Mouse (Mus musculus): ENCODE data around the gene Slamf8. TPM values are rescaled to one million over a fixed set of nuclear protein-coding genes. Genes with fewer than 3 reads are reported as not detected.

Slamf8 gene
- polyA plus RNA-seq, 1 experiment from 2014 or later: not detected

DNA sequence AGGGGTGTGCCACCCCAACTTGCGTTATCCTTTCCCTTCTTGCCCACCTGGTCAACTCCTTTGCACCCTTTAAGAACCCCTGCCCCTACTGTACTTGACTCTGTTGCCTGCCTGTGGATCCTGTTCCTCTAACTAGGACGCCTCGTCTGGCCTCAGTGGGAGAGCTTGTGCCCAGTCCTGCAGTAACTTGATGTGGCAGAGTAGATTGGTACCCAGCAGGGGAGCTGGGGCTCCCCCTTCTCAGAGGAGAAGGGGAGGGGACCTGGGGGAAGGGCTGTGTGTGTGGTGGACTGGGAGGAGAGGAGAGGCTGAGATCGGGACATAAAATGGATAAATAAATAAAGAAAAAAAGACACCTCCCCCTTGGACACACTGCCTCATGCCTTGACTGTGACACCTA, 5.3 kb downstream of the Slamf8 start:
- WGBS: 46% methylated on average over 4 of the region's 4 CpGs
- Histone ChIP-seq H3K36me3 (replicated peaks) (no peaks in the 10 kb centered on the region), H3K4me3 (no peak overlapping the region), H3K9me3 (no peaks in the 10 kb centered on the region), H3K27me3 (ENCODE audit: poor library complexity, severe bottlenecking) (peaks cover 59% of the 10 kb centered on the region), H3K4me1 (peaks cover 22% of the 10 kb centered on the region), H3K27ac (no peak overlapping the region)
- no peak for DNase-seq (ENCODE audit: extremely low spot score, low spot score)

DNA sequence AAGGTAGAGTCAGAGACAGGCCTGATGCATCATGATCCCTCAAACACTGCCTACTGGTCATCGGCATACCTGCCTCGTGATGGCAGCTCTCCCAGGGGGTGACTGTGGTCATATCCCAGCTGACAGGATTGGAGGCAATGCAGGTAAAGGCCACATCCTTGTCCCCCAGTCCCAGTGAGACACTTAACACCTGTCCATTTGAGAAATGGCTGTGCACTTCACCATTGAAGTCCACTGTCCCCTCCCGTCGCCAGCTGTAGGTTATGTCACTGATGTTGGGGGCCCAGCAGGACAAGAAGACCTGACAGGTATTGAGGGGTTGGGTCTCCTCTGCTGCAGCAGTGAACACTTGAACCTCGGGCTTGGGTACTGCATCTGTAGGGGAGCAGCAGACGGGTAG, 6.1 kb downstream of the Slamf8 start:
- no peak for DNase-seq (ENCODE audit: extremely low spot score, low spot score)
- Histone ChIP-seq H3K27ac (no peak overlapping the region), H3K4me1 (peaks cover 22% of the 10 kb centered on the region), H3K4me3 (no peak overlapping the region), H3K9me3 (no peaks in the 10 kb centered on the region), H3K36me3 (replicated peaks) (no peaks in the 10 kb centered on the region), H3K27me3 (ENCODE audit: poor library complexity, severe bottlenecking) (peaks cover 52% of the 10 kb centered on the region)
- 80% methylated on average over 6 of the region's 6 CpGs for WGBS

DNA sequence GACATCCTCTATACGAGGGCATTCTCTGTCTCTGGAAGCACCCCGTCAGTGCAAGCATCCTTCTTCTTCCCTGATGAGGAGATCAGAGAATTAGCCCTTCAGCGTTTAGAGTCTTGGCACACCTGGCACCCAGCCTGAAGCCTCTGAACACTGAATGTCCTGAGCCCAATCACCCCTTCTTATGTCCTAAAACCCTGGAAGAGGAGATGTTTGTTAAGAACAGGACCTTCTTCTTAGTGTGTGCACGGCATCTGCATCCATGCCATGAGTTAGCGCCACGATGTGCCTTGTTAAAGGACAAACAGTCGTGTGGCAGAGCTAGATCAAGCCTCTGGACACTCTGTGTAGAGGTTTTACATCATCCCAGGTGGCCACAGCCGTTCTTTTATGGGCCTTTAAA, 7.9 kb downstream of the Slamf8 start:
- no peak overlapping the region for H3K27ac ChIP-seq
- 88% methylated on average over 8 of the region's 8 CpGs for WGBS
- H3K4me3 ChIP-seq: no peak overlapping the region
- H3K36me3 ChIP-seq (replicated peaks): no peaks in the 10 kb centered on the region
- H3K4me1 ChIP-seq: peaks cover 22% of the 10 kb centered on the region
- no peaks in the 10 kb centered on the region for H3K9me3 ChIP-seq
- H3K27me3 ChIP-seq (ENCODE audit: poor library complexity, severe bottlenecking): peaks cover 38% of the 10 kb centered on the region
- DNase-seq (ENCODE audit: extremely low spot score, low spot score): no peak

DNA sequence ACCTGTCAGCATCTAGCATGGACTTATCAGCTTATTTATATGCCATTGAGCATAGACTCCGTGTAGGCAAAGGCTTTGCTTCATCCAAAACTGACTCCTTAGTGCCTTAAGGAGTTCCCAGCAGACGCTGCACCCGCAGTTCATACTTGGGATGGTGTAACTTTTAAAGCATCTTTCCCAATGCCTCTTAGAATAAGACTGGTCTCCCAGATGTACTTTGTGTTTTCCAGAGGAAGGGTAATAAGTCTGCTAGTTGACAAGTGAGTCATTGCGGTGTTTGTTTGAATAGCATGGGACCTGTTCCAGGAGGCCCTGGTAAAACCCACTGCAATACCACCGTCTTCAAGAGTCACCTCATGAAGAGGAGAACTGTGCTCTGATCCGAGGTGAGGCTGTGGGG, 10.3 kb downstream of the Slamf8 start:
- 86% methylated on average over 6 of the region's 6 CpGs for whole genome bisulfite sequencing
- Histone ChIP-seq H3K27ac (no peak overlapping the region), H3K4me3 (no peak overlapping the region), H3K36me3 (replicated peaks) (no peaks in the 10 kb centered on the region), H3K9me3 (no peaks in the 10 kb centered on the region), H3K4me1 (peaks cover 3% of the 10 kb centered on the region; the same call in 1 of the 2 replicates), H3K27me3 (ENCODE audit: poor library complexity, severe bottlenecking) (peaks cover 15% of the 10 kb centered on the region)
- DNase-seq (ENCODE audit: extremely low spot score, low spot score): no peak

DNA sequence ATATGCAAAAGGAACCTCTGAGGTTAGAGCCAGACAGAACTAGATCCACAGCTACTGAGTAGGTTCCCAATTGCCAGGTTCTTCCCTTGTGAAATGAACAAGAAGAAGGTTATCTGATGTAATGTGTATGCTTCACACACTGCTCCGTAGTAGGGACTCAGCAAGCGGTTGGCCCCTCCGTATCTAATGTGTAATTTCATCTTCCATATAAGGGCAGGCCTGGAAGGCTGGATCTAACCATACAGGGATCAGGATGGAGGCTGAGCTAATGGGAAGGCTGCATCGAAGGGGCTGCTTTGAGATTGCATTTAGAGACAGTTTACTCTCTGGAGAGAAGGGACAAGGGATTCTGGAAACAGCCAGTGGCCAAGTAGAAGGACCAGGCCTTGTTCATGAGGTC, 22.6 kb downstream of the Slamf8 start:
- 84% methylated on average over 4 of the region's 4 CpGs for WGBS
- DNase-seq (ENCODE audit: extremely low spot score, low spot score): no peak
- no peaks in the 10 kb centered on the region for H3K36me3 ChIP-seq (replicated peaks)
- H3K27ac ChIP-seq: no peak overlapping the region
- peaks cover 15% of the 10 kb centered on the region for H3K4me1 ChIP-seq
- H3K9me3 ChIP-seq: no peaks in the 10 kb centered on the region
- peaks cover 33% of the 10 kb centered on the region for H3K27me3 ChIP-seq (ENCODE audit: poor library complexity, severe bottlenecking)
- no peak overlapping the region for H3K4me3 ChIP-seq

DNA sequence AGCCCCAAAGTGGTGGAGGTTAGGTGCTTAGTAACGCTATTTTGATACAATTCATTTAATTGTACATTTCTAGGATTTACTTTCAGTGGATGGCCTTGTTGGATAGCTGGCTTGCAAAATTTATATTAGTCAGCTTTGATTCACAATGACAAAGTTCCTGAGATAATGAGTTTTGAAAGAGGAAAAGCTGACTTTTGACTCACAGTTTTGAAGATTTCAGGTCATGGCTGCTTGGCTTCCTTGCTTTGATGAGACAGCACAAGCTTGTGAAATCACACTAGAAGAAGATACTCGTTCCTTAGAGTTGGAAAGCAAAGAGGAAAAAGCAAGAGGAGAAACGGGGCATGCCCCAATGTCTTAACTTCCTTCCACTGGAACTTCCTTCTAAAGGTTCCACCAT, 24.2 kb downstream of the Slamf8 start:
- peaks cover 43% of the 10 kb centered on the region for H3K27me3 ChIP-seq (ENCODE audit: poor library complexity, severe bottlenecking)
- WGBS: 70% methylated on average over 3 of the region's 3 CpGs
- peaks cover 31% of the 10 kb centered on the region for H3K4me1 ChIP-seq
- DNase-seq (ENCODE audit: extremely low spot score, low spot score): no peak
- no peaks in the 10 kb centered on the region for H3K9me3 ChIP-seq
- H3K4me3 ChIP-seq: no peak overlapping the region
- no peak overlapping the region for H3K27ac ChIP-seq
- no peaks in the 10 kb centered on the region for H3K36me3 ChIP-seq (replicated peaks)

DNA sequence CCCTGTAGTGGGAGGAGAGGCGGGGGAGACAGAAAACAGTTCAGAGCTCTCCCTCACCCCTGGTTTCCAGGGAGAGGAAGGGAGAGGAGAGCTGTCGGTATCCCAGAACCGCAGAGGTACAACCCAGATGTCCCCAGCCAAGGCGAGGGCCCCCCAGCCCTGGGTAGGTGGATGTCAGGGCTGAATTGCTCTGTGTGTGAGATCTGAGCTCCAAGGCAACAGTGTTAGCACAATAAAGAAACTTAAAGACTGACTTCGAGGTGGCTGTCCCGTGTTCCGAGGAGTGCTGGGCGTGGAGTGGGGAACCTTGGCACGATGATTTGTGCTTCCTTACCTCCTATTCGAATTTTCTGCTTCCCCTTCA, 26.9 kb downstream of the Slamf8 start:
- DNase-seq (ENCODE audit: extremely low spot score, low spot score): no peak
- H3K9me3 ChIP-seq: no peaks in the 10 kb centered on the region
- 3% methylated on average over 10 of the region's 10 CpGs for WGBS
- H3K27me3 ChIP-seq (ENCODE audit: poor library complexity, severe bottlenecking): peaks cover 70% of the 10 kb centered on the region
- peak overlapping the region; percentile 83 for H3K27ac ChIP-seq
- H3K4me3 ChIP-seq: peak overlapping the region; percentile 66
- H3K4me1 ChIP-seq: peaks cover 29% of the 10 kb centered on the region
- H3K36me3 ChIP-seq (replicated peaks): no peaks in the 10 kb centered on the region

DNA sequence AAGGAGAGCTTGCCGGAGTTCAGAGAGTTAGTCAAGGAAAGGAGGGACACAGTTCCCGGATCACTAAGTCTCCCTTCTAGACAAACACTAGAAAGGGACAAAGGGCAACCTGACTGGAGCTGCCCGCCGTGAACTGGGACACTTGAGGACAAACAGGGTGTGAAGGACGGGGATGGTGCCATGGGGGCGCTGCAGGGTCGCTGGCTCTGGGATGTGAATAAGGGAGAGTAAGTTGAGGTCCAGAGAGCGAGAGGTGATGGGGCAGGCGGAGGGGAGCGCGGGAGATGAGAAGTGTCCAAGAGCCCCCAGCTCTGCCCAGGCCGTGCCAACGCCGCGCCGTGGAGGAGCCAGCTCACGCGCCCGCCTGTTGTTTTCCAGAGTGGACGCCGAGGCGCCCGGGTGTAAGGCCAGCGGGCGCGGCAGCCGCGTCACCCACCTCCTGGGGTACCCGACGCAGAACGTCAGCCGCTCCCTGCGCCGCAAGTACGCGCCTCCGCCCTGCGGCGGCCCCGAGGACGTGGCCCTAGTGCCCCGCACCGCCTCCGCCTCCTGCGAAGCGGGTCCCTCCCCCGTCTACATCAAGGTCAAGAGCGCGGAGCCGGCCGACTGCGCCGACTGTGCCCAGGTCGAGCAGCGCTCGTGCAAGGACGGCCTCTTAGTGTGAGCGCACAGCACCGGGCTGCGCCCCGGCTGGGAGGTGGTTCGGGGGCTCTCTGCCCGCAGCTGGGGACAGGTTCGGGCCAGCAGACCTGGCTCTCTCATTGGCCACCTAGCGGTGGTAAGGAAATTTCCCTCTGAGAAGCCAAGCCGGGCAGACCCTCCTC, 27.5 kb downstream of the Slamf8 start:
- peak; percentile 83 for DNase-seq (ENCODE audit: extremely low spot score, low spot score)
- H3K4me1 ChIP-seq: peaks cover 25% of the 10 kb centered on the region
- H3K9me3 ChIP-seq: no peaks in the 10 kb centered on the region
- peak overlapping the region; percentile 83 for H3K27ac ChIP-seq
- H3K27me3 ChIP-seq (ENCODE audit: poor library complexity, severe bottlenecking): peaks cover 75% of the 10 kb centered on the region
- peak overlapping the region; percentile 66 for H3K4me3 ChIP-seq
- no peaks in the 10 kb centered on the region for H3K36me3 ChIP-seq (replicated peaks)
- WGBS: under 1% methylated on average over 66 of the region's 66 CpGs

DNA sequence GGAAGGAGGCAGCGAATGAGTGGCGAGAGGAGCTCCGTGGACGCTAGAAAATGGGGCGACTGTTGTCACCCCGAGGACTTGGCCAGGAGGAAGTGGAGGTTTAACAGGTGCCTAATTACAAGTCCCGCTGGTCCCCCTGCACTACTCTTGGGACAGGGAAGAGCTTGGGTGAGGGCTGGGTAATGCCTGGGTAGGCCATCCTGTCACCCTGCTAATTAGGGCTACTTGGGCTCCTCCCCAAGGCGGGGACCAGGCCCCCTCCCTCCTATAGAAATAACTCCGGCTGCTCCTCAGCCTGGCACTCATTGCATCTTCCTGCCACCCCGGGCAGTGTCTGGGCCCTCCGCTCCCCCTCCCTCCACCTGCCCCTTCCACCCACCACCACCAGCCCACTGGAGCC, 34.7 kb downstream of the Slamf8 start, which contains the start of gene Vsig8:
TSS of gene Vsig8 (plus strand) at position 301 of the 400 bp plus-strand sequence.
- WGBS: 82% methylated on average over 11 of the region's 11 CpGs
- no peak within 1 kb of the TSS for H3K27ac ChIP-seq
- H3K4me3 ChIP-seq: no peak within 1 kb of the TSS
- H3K27me3 ChIP-seq (ENCODE audit: poor library complexity, severe bottlenecking): peaks cover 55% of the 10 kb centered on the region
- H3K4me1 ChIP-seq: peaks cover 32% of the 10 kb centered on the region
- no peak for DNase-seq (ENCODE audit: extremely low spot score, low spot score)
- H3K36me3 ChIP-seq (replicated peaks): no peaks in the 10 kb centered on the region
- no peaks in the 10 kb centered on the region for H3K9me3 ChIP-seq

DNA sequence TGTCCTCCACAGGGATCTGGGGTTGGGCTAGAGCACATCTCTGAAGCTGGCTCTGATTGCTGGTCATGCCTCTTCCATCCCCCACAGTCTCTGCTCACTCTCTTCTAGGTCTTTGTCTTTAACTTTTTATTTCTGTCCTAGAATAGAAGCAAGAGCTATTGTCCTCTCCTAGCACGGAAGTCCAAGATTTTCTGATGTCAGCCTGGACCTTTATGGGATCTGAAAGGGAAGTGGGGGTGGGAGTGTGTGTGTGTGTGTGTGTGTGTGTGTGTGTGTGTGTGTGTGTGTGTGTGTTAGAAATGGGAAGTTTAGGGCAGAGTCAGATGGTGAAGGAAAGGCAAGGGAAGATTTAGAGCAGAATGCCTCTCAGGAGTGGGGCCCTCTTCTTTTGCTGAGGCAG, 37.7 kb downstream of the Slamf8 start:
- 0 out of 2 replicates have a peak overlapping the region, but pooled peaks have one; percentile 51 for H3K27ac ChIP-seq
- H3K27me3 ChIP-seq (ENCODE audit: poor library complexity, severe bottlenecking): peaks cover 29% of the 10 kb centered on the region
- H3K36me3 ChIP-seq (replicated peaks): no peaks in the 10 kb centered on the region
- no peak for DNase-seq (ENCODE audit: extremely low spot score, low spot score)
- no peaks in the 10 kb centered on the region for H3K9me3 ChIP-seq
- WGBS: 74% methylated on average over 1 of the region's 1 CpGs
- H3K4me1 ChIP-seq: peaks cover 58% of the 10 kb centered on the region
- H3K4me3 ChIP-seq: no peak overlapping the region

DNA sequence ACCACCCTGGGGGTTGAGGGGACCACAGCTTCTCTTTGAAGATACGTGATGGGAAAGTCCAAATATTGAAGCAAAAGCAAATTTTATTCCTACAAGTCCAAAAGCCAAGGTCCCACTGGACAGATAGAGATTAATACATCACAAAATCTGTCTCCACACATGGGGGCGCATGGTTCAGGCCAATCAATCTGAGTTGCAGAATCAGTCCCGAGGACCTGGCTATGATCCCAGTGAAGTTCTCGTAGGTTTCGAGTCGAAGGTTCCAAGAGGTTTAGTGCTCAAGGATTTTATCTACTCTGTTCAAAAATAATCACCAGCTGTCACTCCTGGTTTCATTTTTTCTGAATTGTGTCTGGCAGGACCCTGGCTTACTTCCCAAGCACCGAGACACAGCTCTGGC, 39.4 kb downstream of the Slamf8 start:
- Histone ChIP-seq H3K27me3 (ENCODE audit: poor library complexity, severe bottlenecking) (peaks cover 20% of the 10 kb centered on the region), H3K9me3 (no peaks in the 10 kb centered on the region), H3K4me1 (peaks cover 58% of the 10 kb centered on the region), H3K27ac (peak overlapping the region; percentile 71), H3K4me3 (peak overlapping the region; percentile 48), H3K36me3 (replicated peaks) (no peaks in the 10 kb centered on the region)
- no peak for DNase-seq (ENCODE audit: extremely low spot score, low spot score)
- WGBS: 60% methylated on average over 7 of the region's 7 CpGs

DNA sequence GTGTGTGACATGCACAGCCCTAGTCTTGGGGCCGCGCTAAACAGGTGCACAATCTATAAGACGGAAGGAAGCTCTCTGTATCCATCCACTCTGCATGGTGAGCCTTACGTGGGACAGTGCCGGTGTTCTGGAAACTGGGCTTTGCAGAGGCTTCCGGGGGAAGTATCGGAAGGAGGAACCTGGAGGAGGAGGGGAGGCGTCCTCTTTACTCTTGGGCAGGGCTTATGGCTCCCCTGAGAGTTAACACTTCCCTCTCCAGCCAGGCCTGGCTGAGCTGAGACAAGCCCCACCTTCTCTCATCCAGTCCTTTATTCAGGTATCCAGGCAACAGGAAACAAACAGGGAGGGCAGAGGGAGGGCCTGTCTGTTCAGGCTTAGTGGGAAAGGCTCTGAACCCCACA, 39.8 kb downstream of the Slamf8 start:
- H3K27me3 ChIP-seq (ENCODE audit: poor library complexity, severe bottlenecking): peaks cover 15% of the 10 kb centered on the region
- peak overlapping the region; percentile 71 for H3K27ac ChIP-seq
- peak overlapping the region; percentile 48 for H3K4me3 ChIP-seq
- H3K9me3 ChIP-seq: no peaks in the 10 kb centered on the region
- H3K36me3 ChIP-seq (replicated peaks): no peaks in the 10 kb centered on the region
- H3K4me1 ChIP-seq: peaks cover 55% of the 10 kb centered on the region
- DNase-seq (ENCODE audit: extremely low spot score, low spot score): peak; percentile 75
- 1% methylated on average over 8 of the region's 8 CpGs for WGBS

DNA sequence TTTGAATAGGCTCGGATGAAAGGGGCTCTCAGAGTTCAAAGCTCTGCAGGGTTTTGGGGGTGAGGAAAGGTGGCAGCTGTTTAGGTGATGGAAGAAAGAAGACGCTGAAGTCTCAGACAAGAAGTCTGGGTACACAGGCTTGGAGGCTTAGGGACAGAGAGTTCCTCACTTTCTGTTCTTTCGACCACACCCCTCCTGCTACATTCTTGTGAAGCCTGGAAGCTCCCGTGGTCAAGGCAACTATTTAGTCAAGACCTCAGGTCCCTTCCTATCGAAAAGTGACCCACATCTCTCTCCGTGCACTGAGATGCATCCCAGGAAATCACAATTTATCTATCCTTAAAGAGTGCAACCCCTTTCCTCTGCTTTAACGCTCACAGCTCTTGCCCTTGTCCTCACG, 40.7 kb downstream of the Slamf8 start:
- Histone ChIP-seq H3K4me3 (peak overlapping the region; percentile 48), H3K9me3 (no peaks in the 10 kb centered on the region), H3K36me3 (replicated peaks) (no peaks in the 10 kb centered on the region), H3K4me1 (peaks cover 55% of the 10 kb centered on the region), H3K27me3 (ENCODE audit: poor library complexity, severe bottlenecking) (peaks cover 14% of the 10 kb centered on the region), H3K27ac (peak overlapping the region; percentile 71)
- 1% methylated on average over 8 of the region's 8 CpGs for WGBS
- DNase-seq (ENCODE audit: extremely low spot score, low spot score): no peak

Data from forebrain, embryonic 10.5 days (tissue).